Mouse (Mus musculus): ENCODE measurements around the gene Dennd5b.

- TF ChIP-seq RAD21 (IDR thresholded peaks at IDR 0.05; ENCODE audit: low read depth, low read length) (no peak), POLR2AphosphoS5 (IDR thresholded peaks at IDR 0.05; ENCODE audit: borderline replicate concordance, low read depth, low read length) (no peak), KAT2A (conservative IDR thresholded peaks at IDR 0.05; ENCODE audit: low read depth, low read length) (no peak), EP300 (IDR thresholded peaks at IDR 0.05; ENCODE audit: low read depth in 1 of 2, low read length in 2 of 2) (no peak), GATA1 (IDR thresholded peaks at IDR 0.05; ENCODE audit: low read depth, low read length) (no peak), HCFC1 (IDR thresholded peaks at IDR 0.05; ENCODE audit: low read depth, low read length) (no peak), JUND (IDR thresholded peaks at IDR 0.05; ENCODE audit: low read depth, low read length) (no peak)
Observed at GRCm38 (mm10) chr6:148941880-148942279, 159.6 kb downstream of the Dennd5b start.

Measured in MEL (cell line).